Mouse (Mus musculus) forebrain, postnatal 0 days (tissue): ENCODE results near the gene Trim37. TPM values are rescaled to one million over a fixed set of nuclear protein-coding genes. Genes with fewer than 3 reads are reported as not detected.

Experiments
- ATAC-seq: fragments of 200-750 bp; cut with Nextera tagmentation; 2 replicates; pipeline ENCODE4 v1.8.0; 2017; ENCODE audit warnings: mild to moderate bottlenecking, moderate library complexity
- DNase-seq: peaks from one replicate; pipeline ENCODE4 v3.0.0-alpha.2; 2015
- H3K27ac ChIP-seq: fragments of 300-500 bp; sonication (generic); 2 replicates; pipeline ENCODE4 v1.5.1; 2014; ENCODE audit warnings: low read depth, mild to moderate bottlenecking, antibody characterized with exemption, low read length, moderate library complexity, mixed read lengths
- H3K27me3 ChIP-seq: fragments of 300-500 bp; sonication (generic); 2 replicates; pipeline ENCODE4 v1.6.1; 2014; ENCODE audit warnings: mild to moderate bottlenecking, low read length, mixed read lengths; ENCODE audit not compliant: insufficient read depth
- H3K36me3 ChIP-seq: fragments of 300-500 bp; sonication (generic); 2 replicates; pipeline ENCODE4 v1.6.1; 2014; ENCODE audit warnings: mild to moderate bottlenecking, moderate library complexity; ENCODE audit not compliant: insufficient read depth
- H3K4me1 ChIP-seq: fragments of 300-500 bp; sonication (generic); 2 replicates; pipeline ENCODE4 v1.6.1; 2014; ENCODE audit warnings: antibody characterized with exemption; ENCODE audit not compliant: insufficient read depth
- H3K4me2 ChIP-seq: fragments of 300-500 bp; sonication (generic); 2 replicates; pipeline ENCODE4 v1.6.1; 2014; ENCODE audit warnings: low read depth, mild to moderate bottlenecking, moderate library complexity
- H3K4me3 ChIP-seq: fragments of 300-500 bp; sonication (generic); 2 replicates; pipeline ENCODE4 v1.5.1; 2014; ENCODE audit warnings: low read depth, low read length, mixed read lengths
- H3K9ac ChIP-seq: fragments of 300-500 bp; sonication (generic); 2 replicates; pipeline ENCODE4 v1.6.1; 2014; ENCODE audit warnings: mild to moderate bottlenecking
- H3K9me3 ChIP-seq: fragments of 300-500 bp; sonication (generic); 2 replicates; pipeline ENCODE4 v1.6.1; 2016; ENCODE audit warnings: low read length
- CTCF ChIP-seq: sonication (generic); IDR thresholded peaks from 2 replicates; pipeline ENCODE4 v1.5.1; 2016; ENCODE audit warnings: antibody characterized with exemption, control low read depth, low read depth
- WGBS: fragments of 180-500 bp; shearing (Covaris S2); extraction: QIAGEN DNeasy Blood & Tissue Kit; methylation state at CpG from one replicate; pipeline ENCODE4 v1.1.7; 2014; 5-methylcytosine and 5-hydroxymethylcytosine counted together
- polyA plus RNA-seq: library from polyadenylated mRNA; unstranded; fragments of >200 nt; fragmentation: Nextera tagmentation; extraction: Ambion mirVana; gene quantifications from 2 replicates; pipeline ENCODE4 v1.2.1, GENCODE M21; 2015
- total RNA-seq: library from RNA; depleted of rRNA; stranded (reverse); fragments of >200 nt; gene quantifications from 2 replicates; pipeline ENCODE4 v1.2.3, GENCODE M21; 2014

Gene Trim37
- total and polyA plus RNA-seq, 2 experiments from 2014 or later: 68.7 to 139 TPM

GRCm38 (mm10) chr11:87241256-87241655 lies 114.4 kb downstream of the Trim37 start:
- H3K36me3 ChIP-seq: peaks cover 7% of the 10 kb centered on the region; the same call in 1 of the 2 replicates
- H3K4me2 ChIP-seq: no peak overlapping the region
- H3K4me3 ChIP-seq: no peak overlapping the region
- no peak for DNase-seq
- H3K27me3 ChIP-seq: no peaks in the 10 kb centered on the region
- no peak for ATAC-seq
- H3K9ac ChIP-seq: no peak overlapping the region
- H3K27ac ChIP-seq: no peak overlapping the region
- TF ChIP-seq CTCF: no peak
- H3K9me3 ChIP-seq: no peaks in the 10 kb centered on the region
- H3K4me1 ChIP-seq: no peaks in the 10 kb centered on the region
- WGBS: 76% methylated on average over 7 of the region's 7 CpGs

GRCm38 (mm10) chr11:87245171-87245840 lies 118.4 kb downstream of the Trim37 start:
- no peaks in the 10 kb centered on the region for H3K9me3 ChIP-seq
- no peaks in the 10 kb centered on the region for H3K36me3 ChIP-seq
- peaks cover 11% of the 10 kb centered on the region; the same call in 1 of the 2 replicates for H3K4me1 ChIP-seq
- H3K27me3 ChIP-seq: no peaks in the 10 kb centered on the region
- ATAC-seq (no peak), DNase-seq (no peak)
- H3K4me2 ChIP-seq: no peak overlapping the region
- no peak overlapping the region for H3K4me3 ChIP-seq
- no peak overlapping the region for H3K9ac ChIP-seq
- no peak for TF ChIP-seq CTCF
- WGBS: 84% methylated on average over 9 of the region's 9 CpGs
- H3K27ac ChIP-seq: no peak overlapping the region

GRCm38 (mm10) chr11:87246107-87246651 lies 119.3 kb downstream of the Trim37 start:
- H3K4me1 ChIP-seq: peaks cover 11% of the 10 kb centered on the region; the same call in 1 of the 2 replicates
- H3K36me3 ChIP-seq: no peaks in the 10 kb centered on the region
- no peaks in the 10 kb centered on the region for H3K9me3 ChIP-seq
- TF ChIP-seq CTCF: no peak
- H3K27me3 ChIP-seq: no peaks in the 10 kb centered on the region
- ATAC-seq (no peak), DNase-seq (no peak)
- 77% methylated on average over 4 of the region's 4 CpGs for WGBS
- H3K4me2 ChIP-seq: no peak overlapping the region
- no peak overlapping the region for H3K4me3 ChIP-seq
- no peak overlapping the region for H3K9ac ChIP-seq
- no peak overlapping the region for H3K27ac ChIP-seq

- Histone ChIP-seq H3K4me3 (no peak overlapping the region), H3K4me1 (peaks cover 11% of the 10 kb centered on the region; the same call in 1 of the 2 replicates), H3K27ac (peak overlapping the region; percentile 29; the same call in 1 of the 2 replicates), H3K36me3 (no peaks in the 10 kb centered on the region), H3K27me3 (no peaks in the 10 kb centered on the region), H3K9ac (no peak overlapping the region), H3K4me2 (0 out of 2 replicates have a peak overlapping the region, but pooled peaks have one; percentile 8), H3K9me3 (no peaks in the 10 kb centered on the region)
- WGBS: 29% methylated on average over 9 of the region's 9 CpGs
- ATAC-seq: peak; percentile 61
- TF ChIP-seq CTCF: peak; percentile 47
- DNase-seq: peak; percentile 34
Measured at GRCm38 (mm10) chr11:87246724-87247493, 120.0 kb downstream of the Trim37 start.

GRCm38 (mm10) chr11:87247494-87247866 lies 120.6 kb downstream of the Trim37 start:
- no peaks in the 10 kb centered on the region for H3K27me3 ChIP-seq
- no peak overlapping the region for H3K4me3 ChIP-seq
- H3K9ac ChIP-seq: no peak overlapping the region
- H3K36me3 ChIP-seq: no peaks in the 10 kb centered on the region
- H3K27ac ChIP-seq: peak overlapping the region; percentile 29; the same call in 1 of the 2 replicates
- peaks cover 11% of the 10 kb centered on the region; the same call in 1 of the 2 replicates for H3K4me1 ChIP-seq
- 38% methylated on average over 5 of the region's 5 CpGs for WGBS
- peak; percentile 26 for DNase-seq
- ATAC-seq: peak; percentile 54
- H3K9me3 ChIP-seq: no peaks in the 10 kb centered on the region
- no peak for TF ChIP-seq CTCF
- 0 out of 2 replicates have a peak overlapping the region, but pooled peaks have one; percentile 8 for H3K4me2 ChIP-seq

GRCm38 (mm10) chr11:87250132-87250531 lies 123.3 kb downstream of the Trim37 start:
- H3K36me3 ChIP-seq: no peaks in the 10 kb centered on the region
- H3K4me3 ChIP-seq: no peak overlapping the region
- ATAC-seq (no peak), DNase-seq (no peak)
- no peak overlapping the region for H3K4me2 ChIP-seq
- no peak overlapping the region for H3K27ac ChIP-seq
- H3K4me1 ChIP-seq: peaks cover 11% of the 10 kb centered on the region; the same call in 1 of the 2 replicates
- TF ChIP-seq CTCF: no peak
- no peaks in the 10 kb centered on the region for H3K27me3 ChIP-seq
- H3K9ac ChIP-seq: no peak overlapping the region
- 79% methylated on average over 6 of the region's 6 CpGs for WGBS
- no peaks in the 10 kb centered on the region for H3K9me3 ChIP-seq
